Mouse (Mus musculus) lung, postnatal 0 days (tissue): ENCODE measurements around the gene Endou.

Experiments
- CTCF ChIP-seq: IDR thresholded peaks from 2 replicates; pipeline ENCODE4 v1.5.1; 2016; ENCODE audit warnings: antibody characterized with exemption, mild to moderate bottlenecking
- EP300 ChIP-seq: IDR thresholded peaks from 2 replicates; pipeline ENCODE4 v1.6.1; 2016; ENCODE audit warnings: antibody characterized with exemption, mild to moderate bottlenecking, control low read depth

- TF ChIP-seq CTCF (no peak), EP300 (no peak)
Measured at GRCm38 (mm10) chr15:97716782-97717181, 14.4 kb downstream of the Endou start.
